Mouse (Mus musculus) erythroblast, embryonic 14.5 days (primary cell): Measurements from ENCODE around the gene Hkdc1.

Experiments used
- GATA1 ChIP-seq: IDR thresholded peaks from 2 replicates; pipeline ENCODE4 v1.6.1; 2012; ENCODE audit warnings: low read length, inconsistent platforms, mixed read lengths
- TAL1 ChIP-seq: IDR thresholded peaks from 3 replicates; pipeline ENCODE4 v1.6.1; 2012; ENCODE audit warnings: low read length, inconsistent platforms, mixed read lengths

DNA sequence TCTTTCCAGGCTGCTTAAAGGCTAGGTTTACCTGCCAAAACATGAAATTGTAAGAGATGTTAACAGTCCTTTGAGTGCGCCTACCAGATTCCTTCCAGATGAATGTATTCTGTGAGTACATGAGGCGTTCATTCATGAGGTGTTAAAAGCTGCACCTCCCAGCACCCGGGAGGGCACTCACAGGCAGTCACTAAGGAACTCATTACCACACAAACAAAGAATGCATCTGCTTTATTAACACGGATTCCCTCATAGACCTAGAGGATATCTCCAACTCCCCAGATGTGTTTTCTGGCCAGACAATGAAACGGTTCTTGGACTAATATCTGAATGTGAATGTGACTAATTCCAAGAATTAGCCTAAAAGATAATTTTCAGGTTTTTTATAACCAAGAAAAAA is 48.8 kb upstream of the Hkdc1 start:
- TF ChIP-seq TAL1 (no peak), GATA1 (no peak)
